In the genomic region with DNA sequence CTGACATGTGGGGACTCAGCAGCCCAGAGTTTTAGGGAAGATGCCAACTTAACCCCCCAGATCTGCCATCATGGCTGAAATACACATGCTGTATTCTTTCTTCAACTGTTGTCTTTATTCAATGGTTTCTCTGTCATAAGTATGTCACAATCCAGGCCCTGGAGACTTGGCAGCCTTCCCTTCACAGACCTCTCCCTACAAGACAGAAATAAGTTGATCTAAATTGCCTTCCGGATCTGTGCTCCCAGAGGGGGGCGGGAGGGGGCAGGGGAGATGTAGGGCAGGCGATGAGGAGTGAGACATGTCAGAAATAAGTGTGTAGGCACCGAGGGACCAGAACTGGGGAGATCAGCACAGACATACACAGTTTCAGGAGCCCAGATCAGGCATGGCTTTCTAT, we compare ENCODE assay signal across 22 mouse cellular contexts. TPM values are rescaled to one million over a fixed set of nuclear protein-coding genes. Genes with fewer than 3 reads are reported as not detected.
A peak's percentile ranks its signal among the peaks of the same experiment; 100 is the strongest.
DNase-seq lines count a peak whose midpoint lies in the region; ATAC-seq and TF ChIP-seq lines count a peak whose summit lies in the region.
"Had no signal": no experiment of that assay in that cellular context is flagged by ENCODE, and none has a peak within 500 bp of the region (broad histone marks: within the 10 kb centered on the region; RNA-seq: fewer than 3 reads in every experiment).

No protein-coding gene starts in this region.

- H3K9me3 ChIP-seq in lung, postnatal 0 days (ENCODE audit: low read length): no peaks in the 10 kb centered on the region
- H3K9me3 ChIP-seq: embryonic facial prominence, embryonic 10.5 days; forebrain, embryonic 10.5 days; heart, embryonic 13.5 days; hindbrain, embryonic 13.5 days had no signal

- intact Hi-C loops in left cerebral cortex, postnatal 4 days (cut with DNase I): no loop called here
- intact Hi-C loops in left cerebral cortex, adult 2 months (cut with DNase I): no loop called here

- DNase-seq in cerebellum, postnatal 10 days: peak; percentile 55 to 62
- DNase-seq in cerebellum, adult 9-11 months: no peak
- peak; percentile 34 for DNase-seq in left cerebral cortex, postnatal 4 days
- no peak for DNase-seq in left cerebral cortex, adult 2 months (ENCODE audit: extremely low spot score in 1 of 2, low spot score in 2 of 2)
- peak; percentile 66 for DNase-seq in lung, postnatal 0 days (ENCODE audit: low spot score)
- DNase-seq in lung, adult 2 months: no peak
- DNase-seq in brain, adult 2 months (ENCODE audit: low read depth, low spot score): peak; percentile 26
- no peak for DNase-seq in adrenal gland, adult 2 months
- DNase-seq: adrenal gland, postnatal 14 days; cerebellum, adult 8-10 months; gastrocnemius, adult 2 months; gastrocnemius, postnatal 25 days had no signal

- 42% methylated on average over 4 of the region's 4 CpGs for WGBS in lung, postnatal 0 days
- WGBS in lung, adult 2 months: 55% methylated on average over 4 of the region's 4 CpGs

- H3K27ac ChIP-seq in left cerebral cortex, adult 2 months: no peak overlapping the region
- no peak overlapping the region for H3K27ac ChIP-seq in lung, postnatal 0 days (ENCODE audit: low read length)
- H3K27ac ChIP-seq: embryonic facial prominence, embryonic 10.5 days; forebrain, embryonic 10.5 days; gastrocnemius, adult 2 months; heart, embryonic 13.5 days; hindbrain, embryonic 13.5 days; hindbrain, postnatal 0 days had no signal

- no peaks in the 10 kb centered on the region for H3K36me3 ChIP-seq in lung, postnatal 0 days (ENCODE audit: insufficient read depth, low read length)
- H3K36me3 ChIP-seq: embryonic facial prominence, embryonic 10.5 days; forebrain, embryonic 10.5 days; heart, embryonic 13.5 days; hindbrain, embryonic 13.5 days had no signal

- no peak overlapping the region for H3K9ac ChIP-seq in lung, postnatal 0 days (replicated peaks; ENCODE audit: low read depth)
- H3K9ac ChIP-seq: heart, embryonic 13.5 days; hindbrain, embryonic 13.5 days had no signal

- no peak for TF ChIP-seq POLR2A in lung, adult 2 months (IDR thresholded peaks at IDR 0.05; ENCODE audit: borderline replicate concordance, extremely low read depth, low read depth, low read length)

- no peak overlapping the region for H3K4me2 ChIP-seq in lung, postnatal 0 days (replicated peaks; ENCODE audit: low read depth, low read length)
- H3K4me2 ChIP-seq: heart, embryonic 13.5 days; hindbrain, embryonic 13.5 days had no signal

- no peak for TF ChIP-seq EP300 in lung, postnatal 0 days (IDR thresholded peaks at IDR 0.05)

- H3K4me3 ChIP-seq in left cerebral cortex, adult 2 months: no peak overlapping the region
- no peak overlapping the region for H3K4me3 ChIP-seq in lung, postnatal 0 days (ENCODE audit: low read depth, low read length)
- no peak overlapping the region for H3K4me3 ChIP-seq in lung, adult 2 months (replicated peaks; ENCODE audit: extremely low read depth, low read depth, low read length)
- H3K4me3 ChIP-seq: embryonic facial prominence, embryonic 10.5 days; erythroblast, embryonic 14.5 days; forebrain, embryonic 10.5 days; gastrocnemius, adult 2 months; heart, embryonic 13.5 days; hindbrain, embryonic 13.5 days had no signal

- ATAC-seq in lung, postnatal 0 days: peak; percentile 42; the same call in 1 of the 2 replicates
- ATAC-seq: forebrain, embryonic 14.5 days; hindbrain, postnatal 0 days had no signal

- H3K4me1 ChIP-seq in lung, postnatal 0 days (ENCODE audit: insufficient read depth, low read depth, low read length): no peaks in the 10 kb centered on the region
- no peaks in the 10 kb centered on the region for H3K4me1 ChIP-seq in lung, adult 2 months (ENCODE audit: control insufficient read depth, insufficient read depth, low read length)
- H3K4me1 ChIP-seq: forebrain, embryonic 10.5 days; heart, embryonic 13.5 days; hindbrain, embryonic 13.5 days had no signal

- no peaks in the 10 kb centered on the region for H3K27me3 ChIP-seq in lung, postnatal 0 days (replicated peaks; ENCODE audit: insufficient read depth, low read length)
- H3K27me3 ChIP-seq: hindbrain, embryonic 13.5 days had no signal

- TF ChIP-seq CTCF in left cerebral cortex, adult 2 months (IDR thresholded peaks at IDR 0.05): no peak
- no peak for TF ChIP-seq CTCF in lung, postnatal 0 days (IDR thresholded peaks at IDR 0.05)
- TF ChIP-seq CTCF in lung, adult 2 months (IDR thresholded peaks at IDR 0.05; ENCODE audit: insufficient read depth, low read length): no peak

RNA-seq across cellular contexts. Expression of gene Dock6, which starts 19.8 kb away (rescaled TPM):
- total RNA-seq in left cerebral cortex, postnatal 4 days (2021): 10 to 100 TPM; 28.9 to 29.2 TPM
- total RNA-seq in left cerebral cortex, adult 2 months (2021): 10 to 100 TPM; 15.8 to 18.1 TPM
- 35.8 and 43.2 TPM in 2 replicates for polyA plus RNA-seq in lung, postnatal 0 days (2015; fragmentation: Nextera tagmentation; extraction: Ambion mirVana)
- polyA plus RNA-seq in lung, adult 2 months (2012; rRNA removed): 262 and 278 TPM in 2 replicates
- total RNA-seq in adrenal gland, adult 2 months (2021): 10 to 100 TPM; 32.9 to 37.0 TPM
- polyA plus RNA-seq in adrenal gland, adult 2 months (2012; rRNA removed): 76.6 and 91.2 TPM in 2 replicates

RNA-seq across cellular contexts. Expression of gene Angptl8, which starts 36.9 kb away (rescaled TPM):
- not detected for total RNA-seq in left cerebral cortex, postnatal 4 days (2021)
- not detected for total RNA-seq in left cerebral cortex, adult 2 months (2021)
- polyA plus RNA-seq in lung, postnatal 0 days (2015; fragmentation: Nextera tagmentation; extraction: Ambion mirVana): 6.2 and 7.4 TPM in 2 replicates
- 7.4 and 8.2 TPM in 2 replicates for polyA plus RNA-seq in lung, adult 2 months (2012; rRNA removed)
- 1 to 10 TPM; 8.1 to 8.7 TPM for total RNA-seq in adrenal gland, adult 2 months (2021)
- polyA plus RNA-seq in adrenal gland, adult 2 months (2012; rRNA removed): 26.5 and 55.8 TPM in 2 replicates
- total RNA-seq: gastrocnemius, adult 2 months; hematopoietic stem cell, adult 5-6 weeks; hindbrain, postnatal 0 days; MEL had no signal
- polyA plus RNA-seq: forebrain, embryonic 14.5 days had no signal

RNA-seq across cellular contexts. Expression of gene Rab3d, which starts 45.8 kb away (rescaled TPM):
- total RNA-seq in left cerebral cortex, postnatal 4 days (2021): 10 to 100 TPM; 31.1 to 41.1 TPM
- 10 to 100 TPM; 10.9 to 15.7 TPM for total RNA-seq in left cerebral cortex, adult 2 months (2021)
- 28.4 and 31.0 TPM in 2 replicates for polyA plus RNA-seq in lung, postnatal 0 days (2015; fragmentation: Nextera tagmentation; extraction: Ambion mirVana)
- polyA plus RNA-seq in lung, adult 2 months (2012; rRNA removed): 83.6 and 104 TPM in 2 replicates
- total RNA-seq in adrenal gland, adult 2 months (2021): 10 to 100 TPM; 48.3 to 52.2 TPM
- 75.9 and 84.8 TPM in 2 replicates for polyA plus RNA-seq in adrenal gland, adult 2 months (2012; rRNA removed)

RNA-seq across cellular contexts. Expression of gene Ccdc159, which starts 55.1 kb away (rescaled TPM):
- total RNA-seq in left cerebral cortex, postnatal 4 days (2021): 10 to 100 TPM; 18.5 to 20.8 TPM
- 10 to 100 TPM; 18.2 to 18.9 TPM for total RNA-seq in left cerebral cortex, adult 2 months (2021)
- polyA plus RNA-seq in lung, postnatal 0 days (2015; fragmentation: Nextera tagmentation; extraction: Ambion mirVana): 1.2 and 1.4 TPM in 2 replicates
- 6.3 and 7.6 TPM in 2 replicates for polyA plus RNA-seq in lung, adult 2 months (2012; rRNA removed)
- 10 to 100 TPM in 1 of 2 experiments, 1 to 10 TPM in 1; 9.4 to 10.5 TPM for total RNA-seq in adrenal gland, adult 2 months (2021)
- 17.3 and 24.5 TPM in 2 replicates for polyA plus RNA-seq in adrenal gland, adult 2 months (2012; rRNA removed)
- total RNA-seq: granulocyte monocyte progenitor cell, adult 5-6 weeks had no signal
- polyA plus RNA-seq: erythroblast, embryonic 14.5 days had no signal

RNA-seq across cellular contexts. Expression of gene Tmem205, which starts 55.2 kb away (rescaled TPM):
- total RNA-seq in left cerebral cortex, postnatal 4 days (2021): 10 to 100 TPM; 28.1 to 31.6 TPM
- total RNA-seq in left cerebral cortex, adult 2 months (2021): 10 to 100 TPM; 31.4 to 35.5 TPM
- 106 and 107 TPM in 2 replicates for polyA plus RNA-seq in lung, postnatal 0 days (2015; fragmentation: Nextera tagmentation; extraction: Ambion mirVana)
- 190 and 194 TPM in 2 replicates for polyA plus RNA-seq in lung, adult 2 months (2012; rRNA removed)
- total RNA-seq in adrenal gland, adult 2 months (2021): 100 to 1,000 TPM; 381 to 452 TPM
- 1,222 and 1,525 TPM in 2 replicates for polyA plus RNA-seq in adrenal gland, adult 2 months (2012; rRNA removed)

Comparison
In these comparisons a context has a peak if more than half of its experiments do, and no peak if none do; other contexts are left out.
1. DNase-seq: peak in cerebellum, postnatal 10 days (2 of 2), left cerebral cortex, postnatal 4 days (single experiment), lung, postnatal 0 days (single experiment) and brain, adult 2 months (single experiment); none in cerebellum, adult 9-11 months (single experiment), left cerebral cortex, adult 2 months (0 of 2), lung, adult 2 months (single experiment) and adrenal gland, adult 2 months (single experiment).
2. RNA of gene Angptl8, which starts 36.9 kb away (total RNA-seq): 8.1 to 8.7 TPM in adrenal gland, adult 2 months; not detected in left cerebral cortex, postnatal 4 days and not detected in left cerebral cortex, adult 2 months; every median in the first group is over 4 times any median in the second.